Mouse (Mus musculus) frontal cortex, postnatal 14 days (tissue): Measurements from ENCODE around the gene Hectd2.

ENCODE experiments used
- DNase-seq, 2 experiments: peaks; one replicate each; pipeline ENCODE4 v3.0.0; 2022; ENCODE audit warnings: low spot score in 2 of 2

Gene Hectd2

GRCm38 (mm10) chr19:36561171-36561570 lies 6.7 kb downstream of the Hectd2 start:
- DNase-seq: no peak

- peak in 1 of 2 experiments; percentile 34 for DNase-seq
Observed at GRCm38 (mm10) chr19:36564396-36564795, 10.0 kb downstream of the Hectd2 start.

- no peak for DNase-seq
Observed at GRCm38 (mm10) chr19:36573986-36574385, 19.5 kb downstream of the Hectd2 start.

GRCm38 (mm10) chr19:36575159-36575558 lies 20.7 kb downstream of the Hectd2 start:
- DNase-seq: no peak

DNA sequence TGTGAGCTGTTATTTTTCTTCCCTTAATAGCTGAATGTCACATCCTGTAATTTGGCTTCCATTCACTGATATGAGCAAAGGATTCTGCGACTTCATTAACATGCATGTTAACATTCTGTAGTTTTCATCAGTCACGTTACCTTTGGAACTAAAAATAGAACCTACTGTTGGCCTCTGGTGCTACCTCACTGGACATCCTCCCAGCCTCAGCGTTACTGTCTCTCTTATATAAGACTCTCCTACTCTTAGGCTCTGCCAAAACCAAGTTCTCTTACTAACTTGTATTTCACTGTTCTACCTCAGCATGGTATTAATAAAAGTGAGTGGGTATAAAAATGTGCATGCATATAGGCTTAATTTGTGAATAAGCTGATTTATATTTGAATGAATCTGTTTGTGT lies 26.4 kb downstream of the Hectd2 start:
- no peak for DNase-seq

DNA sequence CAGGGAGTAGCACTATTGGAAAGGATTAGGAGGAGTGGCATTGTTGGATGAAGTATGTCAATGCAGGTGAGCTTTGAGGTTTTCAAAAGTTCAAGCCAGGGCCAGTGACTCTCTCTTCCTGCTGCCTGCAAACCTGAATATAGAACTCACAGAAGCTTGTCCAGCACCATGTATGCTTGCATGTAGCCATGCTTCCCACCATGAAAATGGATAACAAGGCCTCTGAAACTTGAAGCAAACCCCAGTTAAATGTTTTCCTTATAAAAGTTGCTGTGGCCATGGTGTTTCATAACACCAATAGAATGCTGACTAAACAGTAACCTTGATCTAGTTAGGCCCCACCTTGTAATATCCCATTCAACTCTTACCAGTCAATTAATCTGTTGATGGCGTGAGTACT lies 27.7 kb downstream of the Hectd2 start:
- DNase-seq: no peak

DNA sequence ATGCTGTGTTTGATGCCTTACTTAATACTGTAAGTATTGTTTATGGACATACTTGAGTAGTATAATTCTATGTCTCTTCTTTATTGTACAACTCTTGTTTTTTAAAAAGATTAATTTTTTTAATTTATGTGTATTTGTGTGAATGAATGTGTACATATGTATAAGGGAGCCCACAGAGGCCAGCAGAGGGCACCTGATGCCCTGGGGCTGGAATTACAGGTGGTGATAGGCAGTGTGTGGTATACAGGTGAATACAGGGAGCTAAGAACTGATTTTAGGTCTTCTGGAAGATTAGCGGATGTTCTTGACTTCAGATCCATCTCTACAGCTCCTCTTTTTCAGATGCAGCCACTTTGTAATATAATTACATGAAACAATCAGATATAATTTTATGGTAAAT lies 31.1 kb downstream of the Hectd2 start:
- no peak for DNase-seq

DNA sequence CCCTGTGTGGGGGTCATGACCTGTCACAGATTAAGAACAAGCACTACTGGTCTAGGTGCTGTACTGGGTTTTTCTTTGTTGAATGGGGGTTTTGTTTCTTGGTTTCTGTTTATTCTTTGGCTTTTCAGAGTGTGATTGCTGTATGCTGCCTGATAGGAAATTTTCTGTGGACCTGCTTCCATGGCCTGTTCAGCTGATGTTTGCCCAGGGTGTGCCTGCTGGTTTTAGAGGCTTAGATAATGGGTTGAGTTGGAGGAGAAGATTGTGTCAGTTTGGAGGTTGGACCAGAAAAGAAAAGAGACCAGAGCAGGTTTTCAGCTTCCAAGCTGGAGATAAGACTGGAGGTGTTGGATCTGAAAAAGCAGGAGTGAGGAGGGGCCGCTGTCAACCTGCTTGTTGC lies 40.0 kb downstream of the Hectd2 start:
- no peak for DNase-seq

- no peak for DNase-seq
Observed at GRCm38 (mm10) chr19:36601869-36602268, 47.4 kb downstream of the Hectd2 start.

DNA sequence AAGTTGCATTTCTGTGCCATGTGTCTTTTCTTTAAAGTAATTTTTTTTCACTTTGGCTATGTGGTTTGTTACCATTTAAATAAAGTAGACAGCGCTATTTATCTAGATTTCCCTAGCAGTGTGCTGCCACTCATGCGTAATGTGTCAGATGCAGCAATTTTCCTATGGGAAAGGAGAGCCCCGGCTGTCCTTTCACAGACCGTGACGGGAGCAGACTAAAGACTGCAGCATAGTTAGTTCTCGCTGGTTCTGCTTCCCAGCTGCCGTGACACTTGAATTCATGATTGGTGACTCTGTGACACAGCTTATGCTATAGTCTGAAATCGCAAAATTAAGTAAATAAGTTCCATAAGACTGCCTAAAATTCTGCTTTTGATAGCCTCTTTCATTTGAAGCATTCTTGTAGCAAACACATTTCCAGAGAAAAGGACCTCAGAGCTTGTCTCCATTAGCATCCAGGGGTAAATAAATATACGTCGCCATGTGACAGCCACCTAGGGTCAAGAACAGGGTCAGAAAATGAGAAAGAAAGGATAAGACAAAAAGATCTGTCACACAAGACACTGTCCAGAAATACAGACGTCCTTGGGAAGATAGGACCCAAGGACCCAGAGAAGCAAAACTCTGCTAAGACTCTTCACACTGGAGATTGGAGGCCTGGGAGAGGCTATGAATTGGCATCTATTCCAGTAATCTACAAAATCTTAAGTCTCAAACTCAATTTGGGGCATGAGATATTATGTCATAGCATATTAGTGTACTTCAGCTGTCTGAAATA lies 48.3 kb downstream of the Hectd2 start:
- DNase-seq: no peak

GRCm38 (mm10) chr19:36606270-36606669 lies 51.8 kb downstream of the Hectd2 start:
- DNase-seq: no peak

DNA sequence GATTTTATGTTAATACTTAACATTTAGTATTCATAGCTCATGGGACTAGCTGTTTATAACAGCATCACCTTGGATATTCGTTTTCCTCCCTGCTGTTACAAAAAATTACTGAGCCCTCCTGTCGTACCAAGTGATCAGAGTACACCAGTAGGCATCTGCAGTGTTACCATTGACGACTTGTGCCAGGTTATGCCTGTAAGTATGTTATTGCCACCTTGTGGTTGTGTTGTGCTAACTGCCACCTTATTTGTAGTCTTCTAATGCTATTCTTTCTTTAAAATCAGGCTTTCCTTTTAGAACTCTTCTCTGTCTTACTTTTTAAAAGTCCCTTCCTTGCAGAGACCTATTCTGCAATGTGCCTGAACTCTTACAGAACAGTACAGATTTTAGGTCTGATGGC lies 54.8 kb downstream of the Hectd2 start:
- DNase-seq: no peak

GRCm38 (mm10) chr19:36610309-36610708 lies 55.9 kb downstream of the Hectd2 start:
- no peak for DNase-seq

DNA sequence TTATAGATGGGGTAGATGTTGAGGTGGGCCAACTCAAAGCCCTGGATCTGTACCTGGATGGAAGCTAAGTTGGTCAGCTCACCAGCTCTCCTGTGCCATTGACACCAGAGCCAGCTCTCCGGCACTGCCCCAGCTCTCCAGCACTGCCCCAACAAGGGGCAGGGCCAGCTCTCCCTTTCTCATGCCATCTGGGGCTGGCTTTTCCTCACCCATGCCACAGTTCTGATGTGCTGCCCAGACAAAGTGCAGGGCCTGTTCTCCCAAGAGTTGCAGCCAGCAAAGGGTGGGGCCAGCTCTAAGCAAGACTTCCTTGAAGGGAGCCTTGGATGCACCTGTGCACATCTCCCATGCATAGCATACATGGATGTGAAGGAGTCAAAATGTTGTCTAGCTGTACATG lies 71.5 kb downstream of the Hectd2 start:
- no peak for DNase-seq

GRCm38 (mm10) chr19:36626881-36627280 lies 72.4 kb downstream of the Hectd2 start:
- no peak for DNase-seq

DNA sequence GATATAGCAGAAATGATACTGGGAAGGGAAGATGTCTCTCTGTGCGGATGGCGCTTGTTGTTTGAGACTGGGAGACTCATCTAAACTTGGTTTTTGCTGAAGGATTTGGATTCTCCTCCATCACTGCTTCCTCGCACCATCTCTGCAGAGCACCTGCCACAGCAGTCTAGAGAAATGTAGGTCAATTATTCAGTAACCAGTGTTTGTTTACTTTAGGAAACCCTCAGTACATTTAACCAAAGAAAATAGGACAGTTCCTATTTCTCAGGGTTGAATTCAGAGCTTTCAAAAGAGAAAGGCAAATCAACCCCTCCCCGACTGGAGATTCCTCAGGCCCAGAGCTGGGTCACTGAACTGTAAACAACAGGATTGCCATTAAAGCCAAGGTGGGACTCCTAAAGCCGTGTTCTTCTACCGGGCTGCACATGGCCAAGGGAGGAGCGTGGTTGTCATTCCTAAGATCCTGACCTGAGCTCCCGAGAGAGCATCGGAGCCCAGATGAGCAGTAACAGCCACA lies 75.0 kb downstream of the Hectd2 start:
- DNase-seq: no peak

GRCm38 (mm10) chr19:36630361-36630760 lies 75.9 kb downstream of the Hectd2 start:
- no peak for DNase-seq

- no peak for DNase-seq
Observed at GRCm38 (mm10) chr19:36634771-36635170, 80.3 kb downstream of the Hectd2 start.

DNA sequence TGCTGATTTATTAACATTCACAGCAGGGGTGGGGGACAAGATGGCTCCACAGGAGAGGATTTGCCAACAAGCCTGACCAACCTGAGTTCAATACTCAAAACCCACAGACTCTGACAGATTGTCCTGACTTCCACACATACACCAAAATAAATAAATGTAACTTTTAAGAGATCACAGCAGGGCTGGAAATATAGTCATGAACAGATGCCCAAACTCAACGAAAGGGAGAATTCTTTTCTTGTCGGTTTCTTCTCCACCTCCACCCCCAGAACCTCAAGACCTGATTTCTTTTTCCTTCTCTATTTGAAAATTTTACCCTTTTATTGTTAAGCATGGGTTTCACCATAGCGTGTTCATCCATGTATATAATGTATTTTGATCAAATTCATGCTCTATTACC lies 82.8 kb downstream of the Hectd2 start:
- DNase-seq: no peak

DNA sequence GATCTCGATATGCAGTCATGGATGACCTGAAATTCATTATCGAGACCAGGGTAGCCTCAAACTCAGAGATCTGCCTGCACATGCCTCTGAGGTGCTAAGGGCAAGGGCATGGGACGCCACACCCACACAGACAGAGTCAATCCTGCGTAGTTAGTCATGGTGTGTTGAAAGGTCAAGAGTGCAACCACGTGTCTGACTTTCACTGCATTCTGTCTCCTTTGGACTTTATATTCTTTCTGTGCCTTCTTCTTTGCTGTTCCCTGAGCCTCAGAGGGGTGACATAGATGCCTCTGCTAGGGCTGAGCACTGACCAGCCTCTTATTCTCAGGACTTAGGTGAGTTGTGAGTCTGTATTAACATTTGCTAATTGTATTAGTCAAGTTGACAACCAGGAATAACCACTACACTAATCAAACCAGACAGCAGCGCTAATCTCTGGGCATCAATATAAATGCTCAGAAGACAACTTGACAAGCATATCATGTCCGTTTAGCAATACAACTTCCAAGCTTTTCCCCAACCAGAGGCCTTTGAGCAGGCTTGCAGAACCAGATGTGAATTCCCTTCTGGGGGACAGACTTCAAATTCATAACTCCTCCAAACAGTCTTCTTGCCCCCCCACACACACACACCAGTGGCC lies 83.6 kb downstream of the Hectd2 start:
- no peak for DNase-seq

DNA sequence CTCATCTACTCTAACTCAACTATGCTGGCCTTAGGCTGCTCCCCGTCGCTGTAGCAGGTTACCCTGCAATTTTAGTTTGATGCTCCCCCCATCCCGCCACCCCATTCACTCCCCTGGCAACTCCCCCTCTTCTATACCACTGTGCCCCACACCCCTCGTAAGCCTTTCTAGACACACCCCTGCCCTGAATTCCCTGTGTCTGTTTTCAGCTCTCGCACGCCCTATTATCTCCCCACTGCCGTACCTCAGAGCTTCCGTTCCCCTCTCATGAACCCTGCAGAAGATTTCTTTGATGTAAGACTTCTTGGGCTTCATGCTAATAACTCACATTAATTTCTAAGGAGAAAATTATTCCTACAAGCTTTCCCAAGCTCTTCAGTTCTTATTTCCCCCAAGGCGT lies 84.6 kb downstream of the Hectd2 start:
- no peak for DNase-seq

- DNase-seq: no peak
Observed at GRCm38 (mm10) chr19:36641128-36641527, 86.7 kb downstream of the Hectd2 start.

- DNase-seq: no peak
Observed at GRCm38 (mm10) chr19:36645308-36645889, 91.0 kb downstream of the Hectd2 start.
